Mouse (Mus musculus): Measurements from ENCODE around the gene Ikbip.

GRCm38 (mm10) chr10:91073345-91073744, 9.4 kb upstream of the Ikbip start:
- no peak for TF ChIP-seq ZNF384 (IDR thresholded peaks at IDR 0.05; ENCODE audit: low read depth, low read length)
- TF ChIP-seq MAFK (IDR thresholded peaks at IDR 0.05; ENCODE audit: insufficient read depth, low read depth, low read length), result no peak
- TF ChIP-seq CHD2 (IDR thresholded peaks at IDR 0.05; ENCODE audit: low read depth, low read length), result no peak
- TF ChIP-seq HCFC1 (IDR thresholded peaks at IDR 0.05; ENCODE audit: borderline replicate concordance, insufficient read depth, low read length), result no peak
- no peak for TF ChIP-seq ZC3H11A (IDR thresholded peaks at IDR 0.05; ENCODE audit: borderline replicate concordance, low read depth, low read length)

All from ES-E14 (cell line).